Mouse (Mus musculus) heart, postnatal 0 days (tissue): ENCODE results near the gene Nme2. TPM values are rescaled to one million over a fixed set of nuclear protein-coding genes. Genes with fewer than 3 reads are reported as not detected.

Experiments used
- ATAC-seq: fragments of 200-750 bp; cut with Nextera tagmentation; 2 replicates; pipeline ENCODE4 v1.8.0; 2017; ENCODE audit warnings: low read depth, moderate number of reproducible peaks, moderate library complexity; ENCODE audit not compliant: insufficient read depth
- DNase-seq: peaks from one replicate; pipeline ENCODE4 v3.0.0-alpha.2; 2016; ENCODE audit warnings: low spot score
- H3K27ac ChIP-seq: fragments of 300-500 bp; sonication (generic); 2 replicates; pipeline ENCODE4 v1.5.1; 2014; ENCODE audit warnings: low read depth, mild to moderate bottlenecking
- H3K27me3 ChIP-seq: fragments of 300-500 bp; sonication (generic); 2 replicates; pipeline ENCODE4 v1.6.1; 2014; ENCODE audit warnings: low read length, mixed read lengths; ENCODE audit not compliant: control insufficient read depth, insufficient read depth
- H3K36me3 ChIP-seq: fragments of 300-500 bp; sonication (generic); replicated peaks from 2 replicates; pipeline ENCODE4 v1.6.1; 2014; ENCODE audit warnings: low read length, mixed read lengths; ENCODE audit not compliant: control insufficient read depth, insufficient read depth
- H3K4me1 ChIP-seq: fragments of 300-500 bp; sonication (generic); 2 replicates; pipeline ENCODE4 v1.6.1; 2014; ENCODE audit warnings: antibody characterized with exemption; ENCODE audit not compliant: control insufficient read depth, insufficient read depth
- H3K4me2 ChIP-seq: fragments of 300-500 bp; sonication (generic); 2 replicates; pipeline ENCODE4 v1.6.1; 2014; ENCODE audit warnings: low read depth, mild to moderate bottlenecking, low read length, moderate library complexity
- H3K4me3 ChIP-seq: fragments of 300-500 bp; sonication (generic); 2 replicates; pipeline ENCODE4 v1.5.1; 2014; ENCODE audit warnings: low read depth, low read length
- H3K9ac ChIP-seq: fragments of 300-500 bp; sonication (generic); replicated peaks from 2 replicates; pipeline ENCODE4 v1.6.1; 2014; ENCODE audit warnings: low read depth, low read length, mixed read lengths
- H3K9me3 ChIP-seq: fragments of 300-500 bp; sonication (generic); replicated peaks from 2 replicates; pipeline ENCODE4 v1.6.1; 2016; ENCODE audit warnings: low read length; ENCODE audit not compliant: control insufficient read depth
- CTCF ChIP-seq: IDR thresholded peaks from 2 replicates; pipeline ENCODE4 v1.5.1; 2016; ENCODE audit warnings: antibody characterized with exemption, control low read depth, low read depth
- EP300 ChIP-seq: IDR thresholded peaks from 2 replicates; pipeline ENCODE4 v1.6.1; 2016; ENCODE audit warnings: antibody characterized with exemption, low read depth
- WGBS: fragments of 180-500 bp; shearing (Covaris S2); extraction: QIAGEN DNeasy Blood & Tissue Kit; methylation state at CpG from one replicate; pipeline ENCODE4 v1.1.7; 2014; 5-methylcytosine and 5-hydroxymethylcytosine counted together
- polyA plus RNA-seq: library from polyadenylated mRNA; unstranded; fragments of >200 nt; fragmentation: Nextera tagmentation; extraction: Ambion mirVana; gene quantifications from 2 replicates; pipeline ENCODE4 v1.2.1, GENCODE M21; 2015
- total RNA-seq: library from RNA; depleted of rRNA; stranded (reverse); fragments of >200 nt; gene quantifications from 2 replicates; pipeline ENCODE4 v1.2.3, GENCODE M21; 2014; ENCODE audit warnings: low replicate concordance

The Nme2 gene
- total and polyA plus RNA-seq, 2 experiments from 2014 or later = 942 to 1,000 TPM

DNA sequence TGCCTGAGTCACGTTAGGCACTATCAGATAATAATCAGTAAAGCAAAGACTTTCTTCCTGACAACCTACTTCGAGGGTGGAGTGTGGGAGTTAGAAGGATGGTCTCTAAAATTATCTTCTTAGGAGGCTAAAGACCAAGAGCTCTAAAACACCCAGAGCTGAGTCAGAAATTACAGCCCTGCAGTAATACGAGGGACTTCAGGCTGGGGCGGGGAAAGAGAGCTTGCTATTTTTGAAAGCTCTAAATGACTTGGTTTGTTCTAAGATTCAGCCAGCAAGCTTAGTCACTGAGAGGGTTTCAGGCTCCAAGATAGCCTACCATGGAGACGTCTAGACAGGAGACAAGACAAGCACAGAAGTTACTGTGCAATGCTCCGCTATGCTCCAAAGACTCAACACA is 9.3 kb upstream of the Nme2 start:
- H3K4me1 ChIP-seq = peaks cover 6% of the 10 kb centered on the region; the same call in 1 of the 2 replicates
- DNase-seq (no peak), ATAC-seq (no peak)
- peaks cover 49% of the 10 kb centered on the region for H3K36me3 ChIP-seq
- no peak overlapping the region for H3K9ac ChIP-seq
- no peaks in the 10 kb centered on the region for H3K9me3 ChIP-seq
- H3K27ac ChIP-seq = no peak overlapping the region
- WGBS = 83% methylated on average over 6 of the region's 6 CpGs
- no peak overlapping the region for H3K4me2 ChIP-seq
- H3K27me3 ChIP-seq = no peaks in the 10 kb centered on the region
- no peak overlapping the region for H3K4me3 ChIP-seq
- TF ChIP-seq EP300 (no peak), CTCF (no peak)

DNA sequence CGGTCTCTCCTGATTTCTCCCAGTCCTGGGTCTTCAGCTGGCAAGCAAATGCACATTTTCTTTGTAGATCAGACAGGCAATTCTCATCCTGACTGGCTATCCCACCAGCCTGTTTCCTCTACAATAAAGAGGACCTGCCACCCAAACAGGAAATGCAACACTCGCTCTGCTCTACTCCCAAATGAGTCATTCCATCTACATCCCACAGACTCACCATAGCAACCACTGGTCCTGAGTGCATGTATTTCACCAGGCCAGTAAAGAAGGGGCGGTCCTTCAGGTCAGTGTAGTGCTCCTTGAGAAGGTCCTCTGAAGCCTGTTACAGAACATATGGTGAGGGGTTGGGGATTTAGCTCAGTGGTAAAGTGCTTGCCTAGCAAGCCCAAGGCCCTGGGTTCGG is 7.0 kb upstream of the Nme2 start:
- H3K27ac ChIP-seq = no peak overlapping the region
- peaks cover 6% of the 10 kb centered on the region; the same call in 1 of the 2 replicates for H3K4me1 ChIP-seq
- no peak overlapping the region for H3K9ac ChIP-seq
- no peaks in the 10 kb centered on the region for H3K27me3 ChIP-seq
- no peaks in the 10 kb centered on the region for H3K9me3 ChIP-seq
- no peak overlapping the region for H3K4me3 ChIP-seq
- peaks cover 69% of the 10 kb centered on the region for H3K36me3 ChIP-seq
- no peak overlapping the region for H3K4me2 ChIP-seq
- no peak for TF ChIP-seq CTCF
- TF ChIP-seq EP300 = no peak
- ATAC-seq (no peak), DNase-seq (no peak)
- WGBS = 83% methylated on average over 4 of the region's 4 CpGs

DNA sequence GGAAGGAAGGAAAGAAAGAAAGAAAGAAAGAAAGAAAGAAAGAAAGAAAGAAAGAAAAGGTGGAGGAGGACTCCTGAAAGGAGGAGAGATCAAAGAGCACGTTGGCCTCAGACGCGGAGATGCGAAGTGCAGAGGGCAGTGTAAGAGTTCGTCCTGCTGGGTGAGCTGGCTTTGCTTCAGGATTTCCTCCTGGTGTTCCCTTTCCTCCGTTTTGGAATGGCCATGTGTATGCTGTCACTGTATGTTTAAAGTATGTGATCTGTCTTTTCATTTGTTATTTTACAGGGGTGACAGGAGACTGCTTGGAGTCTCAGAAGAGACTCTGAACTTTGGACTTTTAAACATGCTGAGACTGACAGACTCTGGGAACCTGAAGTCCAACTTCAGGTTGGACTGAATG is 5.4 kb upstream of the Nme2 start:
- WGBS = 90% methylated on average over 6 of the region's 6 CpGs
- DNase-seq = no peak
- TF ChIP-seq CTCF = no peak
- no peak for TF ChIP-seq EP300
- Histone ChIP-seq H3K4me1 (peaks cover 2% of the 10 kb centered on the region; the same call in 1 of the 2 replicates), H3K27me3 (no peaks in the 10 kb centered on the region), H3K4me2 (no peak overlapping the region), H3K9ac (no peak overlapping the region), H3K27ac (no peak overlapping the region), H3K9me3 (no peaks in the 10 kb centered on the region), H3K36me3 (peaks cover 69% of the 10 kb centered on the region), H3K4me3 (no peak overlapping the region)
- no peak for ATAC-seq

DNA sequence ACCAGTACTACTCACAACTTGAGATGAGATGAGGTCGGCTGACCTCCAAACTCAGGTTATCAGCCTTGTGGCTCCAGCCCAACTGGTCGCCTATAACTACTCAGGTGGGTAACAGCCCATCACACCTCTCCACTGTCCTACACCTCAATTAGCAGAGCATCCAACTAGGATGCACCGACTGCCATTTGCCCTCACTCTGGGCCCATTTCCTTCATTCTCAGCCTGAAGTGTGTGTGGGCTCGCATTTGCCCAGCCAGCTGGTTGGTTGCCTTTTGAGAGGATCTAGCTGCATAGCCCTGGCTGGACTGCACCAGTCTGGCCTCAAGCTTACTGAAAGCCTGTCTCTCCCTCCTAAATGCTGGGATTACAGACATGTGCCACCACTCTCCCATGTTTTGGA is 1.7 kb upstream of the Nme2 start:
- Histone ChIP-seq H3K9ac (no peak overlapping the region), H3K4me1 (peaks cover 22% of the 10 kb centered on the region), H3K27me3 (no peaks in the 10 kb centered on the region), H3K4me3 (no peak overlapping the region), H3K4me2 (no peak overlapping the region), H3K9me3 (no peaks in the 10 kb centered on the region), H3K36me3 (peaks cover 50% of the 10 kb centered on the region), H3K27ac (no peak overlapping the region)
- DNase-seq (no peak), ATAC-seq (no peak)
- WGBS = 80% methylated on average over 4 of the region's 4 CpGs
- TF ChIP-seq EP300 (no peak), CTCF (no peak)

DNA sequence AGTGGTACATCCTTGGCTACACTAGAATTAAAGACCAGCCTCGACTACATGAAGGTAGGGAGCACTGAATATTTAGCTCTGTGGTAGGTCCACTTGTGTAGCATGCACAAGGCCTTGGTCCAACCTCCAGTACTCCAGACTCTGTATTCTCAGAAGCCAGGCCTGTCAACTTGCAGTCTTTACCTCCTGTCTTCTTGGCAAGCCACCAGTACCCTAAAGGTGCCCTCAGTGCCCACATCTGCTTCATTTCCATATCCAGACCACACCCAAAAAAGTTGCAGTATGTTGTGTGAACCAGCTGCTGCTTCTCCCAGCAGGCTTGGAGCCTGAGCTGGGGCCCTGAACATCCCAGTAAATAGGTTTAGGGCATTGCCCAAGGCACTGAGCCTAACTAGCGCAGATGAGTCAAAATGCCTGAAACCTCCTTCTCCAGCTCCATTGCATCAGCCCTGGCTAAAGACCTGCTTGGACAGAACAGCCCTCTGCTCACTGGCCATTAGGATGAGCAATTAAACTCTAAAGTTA is 1.0 kb upstream of the Nme2 start:
- Histone ChIP-seq H3K4me3 (no peak overlapping the region), H3K4me2 (no peak overlapping the region), H3K27ac (no peak overlapping the region), H3K36me3 (peaks cover 50% of the 10 kb centered on the region), H3K9me3 (no peaks in the 10 kb centered on the region), H3K27me3 (no peaks in the 10 kb centered on the region), H3K9ac (no peak overlapping the region), H3K4me1 (peaks cover 22% of the 10 kb centered on the region)
- DNase-seq (no peak), ATAC-seq (no peak)
- 84% methylated on average over 2 of the region's 2 CpGs for WGBS
- no peak for TF ChIP-seq EP300
- TF ChIP-seq CTCF = no peak
